Mouse (Mus musculus): ENCODE measurements around the gene Bclaf1.

Bclaf1 gene

GRCm38 (mm10) chr10:20314797-20315196 is 2.5 kb downstream of the Bclaf1 start:
- DNase-seq (ENCODE audit: low read depth, low spot score), result peak; percentile 65

GRCm38 (mm10) chr10:20317466-20317865 is 5.2 kb downstream of the Bclaf1 start:
- DNase-seq (ENCODE audit: low read depth, low spot score), result no peak

- DNase-seq (ENCODE audit: low read depth, low spot score), result no peak
Measured at GRCm38 (mm10) chr10:20326226-20326625, 14.0 kb downstream of the Bclaf1 start.

GRCm38 (mm10) chr10:20331262-20331661 is 19.0 kb downstream of the Bclaf1 start:
- no peak for DNase-seq (ENCODE audit: low read depth, low spot score)

GRCm38 (mm10) chr10:20337872-20338271 is 25.6 kb downstream of the Bclaf1 start:
- no peak for DNase-seq (ENCODE audit: low read depth, low spot score)

- no peak for DNase-seq (ENCODE audit: low read depth, low spot score)
Measured at GRCm38 (mm10) chr10:20345736-20346135, 33.5 kb downstream of the Bclaf1 start.

GRCm38 (mm10) chr10:20347285-20348214 is 35.3 kb downstream of the Bclaf1 start, which contains the start of gene Mtfr2:
Gene Mtfr2, plus strand, starts transcription at chr10:20347770.
- DNase-seq (ENCODE audit: low read depth, low spot score), result peak; percentile 98

GRCm38 (mm10) chr10:20348894-20349293 is 36.6 kb downstream of the Bclaf1 start:
- DNase-seq (ENCODE audit: low read depth, low spot score), result no peak

- peak; percentile 56 for DNase-seq (ENCODE audit: low read depth, low spot score)
Measured at GRCm38 (mm10) chr10:20361542-20362449, 49.5 kb downstream of the Bclaf1 start.

- DNase-seq (ENCODE audit: low read depth, low spot score), result no peak
Measured at GRCm38 (mm10) chr10:20362450-20363118, 50.3 kb downstream of the Bclaf1 start.

GRCm38 (mm10) chr10:20372046-20372445 is 59.8 kb downstream of the Bclaf1 start:
- DNase-seq (ENCODE audit: low read depth, low spot score), result peak; percentile 74

- DNase-seq (ENCODE audit: low read depth, low spot score), result no peak
Measured at GRCm38 (mm10) chr10:20377621-20378020, 65.4 kb downstream of the Bclaf1 start.

- peak; percentile 63 for DNase-seq (ENCODE audit: low read depth, low spot score)
Measured at GRCm38 (mm10) chr10:20379071-20379735, 66.9 kb downstream of the Bclaf1 start.

- no peak for DNase-seq (ENCODE audit: low read depth, low spot score)
Measured at GRCm38 (mm10) chr10:20380798-20381197, 68.5 kb downstream of the Bclaf1 start.

GRCm38 (mm10) chr10:20381352-20381751 is 69.1 kb downstream of the Bclaf1 start:
- DNase-seq (ENCODE audit: low read depth, low spot score), result no peak

- no peak for DNase-seq (ENCODE audit: low read depth, low spot score)
Measured at GRCm38 (mm10) chr10:20382807-20383419, 70.6 kb downstream of the Bclaf1 start.

- no peak for DNase-seq (ENCODE audit: low read depth, low spot score)
Measured at GRCm38 (mm10) chr10:20390568-20390967, 78.3 kb downstream of the Bclaf1 start.

All from ZHBTc4 (cell line).